Mouse (Mus musculus): ENCODE data around the gene Nkiras1. TPM values are rescaled to one million over a fixed set of nuclear protein-coding genes. Genes with fewer than 3 reads are reported as not detected.

Gene Nkiras1
- polyA plus RNA-seq (2015; fragmentation: Nextera tagmentation; extraction: Ambion mirVana) = 13.2 and 13.7 TPM in 2 replicates

DNA sequence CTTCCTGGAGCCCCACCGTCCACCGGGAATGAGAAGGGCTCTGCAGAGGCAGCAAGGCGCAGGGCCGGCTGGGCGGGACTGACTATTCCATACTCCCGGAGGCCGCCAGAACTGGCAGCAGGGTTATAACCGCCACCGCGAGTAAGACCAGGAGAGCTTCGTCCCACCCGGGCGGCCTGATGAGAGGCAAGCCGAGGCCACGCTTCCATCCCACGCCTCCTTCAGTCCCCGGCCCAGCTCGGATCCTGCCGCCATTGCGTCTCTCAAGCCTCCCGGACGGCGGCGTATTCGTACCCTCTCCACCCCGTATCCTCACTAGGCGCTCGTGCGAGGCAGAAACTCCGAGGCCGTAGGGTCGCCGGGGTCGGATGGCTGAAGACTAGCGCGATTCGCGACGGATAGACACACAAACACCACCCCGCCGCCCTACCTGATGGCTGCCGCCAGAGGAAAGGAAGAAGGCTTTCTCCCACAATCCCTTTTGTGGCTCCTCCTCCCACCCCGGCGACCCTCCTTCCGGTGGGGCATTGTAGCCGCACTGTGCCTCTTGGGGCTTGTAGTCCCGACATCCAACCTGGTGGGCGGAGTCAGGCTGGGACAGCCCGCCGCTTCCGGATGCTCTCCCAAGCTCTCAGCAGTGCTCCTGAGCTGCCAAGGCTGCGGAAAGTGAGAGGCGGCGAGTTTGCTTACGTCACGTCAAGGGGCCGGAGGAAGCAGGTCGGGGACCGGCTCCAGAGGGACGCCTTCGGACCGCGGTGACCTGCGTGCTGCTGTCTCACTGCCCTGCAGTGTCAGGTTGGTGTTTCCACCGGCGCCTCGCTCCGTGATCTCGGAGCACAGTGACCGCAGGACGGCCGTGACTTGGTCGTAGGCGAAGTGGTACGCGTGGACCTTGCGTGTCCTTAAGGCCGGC is at the start of gene Nkiras1, which contains the start of gene Rpl15:
Gene Nkiras1 (plus strand): TSS at position 608 of the 913 bp plus-strand sequence.
Gene Rpl15 (minus strand): TSS at position 863 of the 913 bp plus-strand sequence.

DNA sequence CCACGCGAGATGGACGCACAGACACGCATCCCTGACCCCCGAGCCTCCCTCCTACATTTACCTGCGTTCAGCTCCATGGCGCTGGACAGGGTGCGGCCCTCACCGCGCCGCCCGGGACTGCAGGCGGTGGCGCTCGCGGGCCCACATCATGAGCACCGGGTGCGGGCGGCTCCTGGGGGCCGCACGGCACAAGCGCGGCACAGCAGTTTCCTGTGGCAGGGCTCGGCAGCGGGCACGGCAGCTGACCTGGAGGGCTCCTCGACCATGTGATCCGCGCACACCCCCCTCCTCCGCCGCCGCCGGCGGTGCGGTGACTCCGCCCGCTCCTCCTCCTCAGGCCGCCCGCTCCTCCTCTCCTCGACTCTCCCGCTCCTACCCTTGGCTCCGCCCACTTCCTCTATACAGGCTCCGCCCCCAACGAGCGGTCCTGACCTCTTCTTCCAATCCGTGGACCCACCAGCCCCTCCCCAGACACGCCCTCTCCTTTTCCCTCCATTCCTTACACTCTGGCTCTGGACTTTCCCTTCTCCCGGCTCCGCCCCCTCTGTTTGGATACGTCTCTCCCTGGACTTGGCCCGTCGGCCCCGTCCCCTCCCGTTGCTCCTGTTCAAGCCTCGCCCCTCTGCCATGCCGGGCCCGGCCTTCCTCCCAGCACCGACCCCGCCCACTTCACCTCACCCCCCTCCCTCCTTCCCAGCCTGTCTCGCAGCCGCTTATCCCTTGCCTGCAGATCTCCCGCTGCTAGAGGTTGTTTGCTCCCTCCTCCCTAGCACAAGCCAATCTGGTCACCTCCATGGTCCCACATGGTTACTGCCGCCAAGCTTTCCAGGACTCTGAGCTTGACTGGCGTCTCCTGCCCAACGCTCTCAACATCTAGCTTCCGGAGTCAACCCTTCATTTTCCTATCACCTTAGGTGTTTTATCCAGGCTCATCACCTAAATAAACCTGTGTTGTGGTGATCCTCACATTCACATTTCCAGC is 31.9 kb upstream of the Nkiras1 start, which contains the start of gene Nr1d2:
Gene Nr1d2 (minus strand): TSS at position 378 of the 982 bp plus-strand sequence.

DNA sequence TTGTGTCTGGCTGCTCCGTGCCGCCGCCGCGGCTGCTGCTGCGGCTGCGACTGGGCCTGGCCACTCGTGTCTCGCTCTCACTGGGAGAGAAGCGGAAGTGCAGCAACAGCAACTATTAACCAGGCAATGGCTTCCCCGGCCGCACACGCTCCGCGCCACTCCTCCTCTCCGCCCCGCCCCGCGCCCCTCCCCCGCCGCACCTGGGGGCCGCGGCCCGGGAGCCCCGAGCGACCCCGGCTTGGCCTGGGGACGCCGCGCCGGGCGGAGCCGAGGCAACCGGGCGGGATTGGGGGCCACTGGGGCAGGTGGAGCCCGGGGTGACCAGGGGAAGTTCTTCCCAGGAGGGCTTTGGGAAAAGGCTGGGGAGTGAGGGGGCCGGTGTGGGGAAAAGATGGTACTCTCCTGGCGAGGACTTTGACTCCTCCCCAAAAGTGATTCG is 60.8 kb downstream of the Nkiras1 start, which contains the start of gene Ube2e1:
Gene Ube2e1 (minus strand): TSS at position 167 of the 439 bp plus-strand sequence.

Other genes with a start within 250 kb of the Nkiras1 start
- 11.9 and 12.6 TPM in 2 replicates for gene Nr1d2, start 32.0 kb upstream of the Nkiras1 start, polyA plus RNA-seq (2015; fragmentation: Nextera tagmentation; extraction: Ambion mirVana)
- 398 and 403 TPM in 2 replicates for gene Rpl15, start 255 bp downstream of the Nkiras1 start, polyA plus RNA-seq (2015; fragmentation: Nextera tagmentation; extraction: Ambion mirVana)
- 86.1 and 89.6 TPM in 2 replicates for gene Ube2e1, start 60.7 kb downstream of the Nkiras1 start, polyA plus RNA-seq (2015; fragmentation: Nextera tagmentation; extraction: Ambion mirVana)